Mouse (Mus musculus): ENCODE measurements around the gene Trp53. TPM values are rescaled to one million over a fixed set of nuclear protein-coding genes. Genes with fewer than 3 reads are reported as not detected.

The Trp53 gene
- polyA plus RNA-seq, 1 experiment from 2014 or later: 120 TPM

MicroRNAs within 50 kb of the gene (microRNA counts, 519-probe panel; counts per million panel counts)
- microRNA mmu-miR-467f: 1,344 counts per million, percentile 68 among the panel's probes with 10 or more counts

Small RNAs within 50 kb of the gene (microRNA-seq; reads per million reads assigned to microRNA genes)
- gene Mir467f: not detected

Other genes with a start within 250 kb of the Trp53 start
- gene Rnf227, start 239.9 kb upstream of the Trp53 start, polyA plus RNA-seq (2016; fragmentation: Nextera tagmentation; extraction: Ambion mirVana): 51.3 and 58.6 TPM in 2 replicates
- gene Chd3, start 211.0 kb upstream of the Trp53 start, polyA plus RNA-seq (2016; fragmentation: Nextera tagmentation; extraction: Ambion mirVana): 87.1 and 93.0 TPM in 2 replicates
- gene Naa38, start 184.9 kb upstream of the Trp53 start, polyA plus RNA-seq (2016; fragmentation: Nextera tagmentation; extraction: Ambion mirVana): 105 and 111 TPM in 2 replicates
- gene Cyb5d1, start 184.7 kb upstream of the Trp53 start, polyA plus RNA-seq (2016; fragmentation: Nextera tagmentation; extraction: Ambion mirVana): 48.5 and 49.9 TPM in 2 replicates
- 13.7 TPM in 2 replicates for gene Tmem88, start 182.1 kb upstream of the Trp53 start, polyA plus RNA-seq (2016; fragmentation: Nextera tagmentation; extraction: Ambion mirVana)
- 48.6 and 52.4 TPM in 2 replicates for gene Kdm6b, start 166.7 kb upstream of the Trp53 start, polyA plus RNA-seq (2016; fragmentation: Nextera tagmentation; extraction: Ambion mirVana)
- gene Dnah2, start 31.2 kb upstream of the Trp53 start, polyA plus RNA-seq (2016; fragmentation: Nextera tagmentation; extraction: Ambion mirVana): 1.6 and 1.9 TPM in 2 replicates
- 54.4 and 57.4 TPM in 2 replicates for gene Efnb3, start 20.2 kb upstream of the Trp53 start, polyA plus RNA-seq (2016; fragmentation: Nextera tagmentation; extraction: Ambion mirVana)
- gene Wrap53, start 104 bp upstream of the Trp53 start, polyA plus RNA-seq (2016; fragmentation: Nextera tagmentation; extraction: Ambion mirVana): 32.2 and 32.4 TPM in 2 replicates
- 8.4 and 10.8 TPM in 2 replicates for gene Atp1b2, start 25.6 kb downstream of the Trp53 start, polyA plus RNA-seq (2016; fragmentation: Nextera tagmentation; extraction: Ambion mirVana)
- gene Shbg, start 37.5 kb downstream of the Trp53 start, polyA plus RNA-seq (2016; fragmentation: Nextera tagmentation; extraction: Ambion mirVana): not detected in 2 replicates
- 22.0 and 23.3 TPM in 2 replicates for gene Sat2, start 41.7 kb downstream of the Trp53 start, polyA plus RNA-seq (2016; fragmentation: Nextera tagmentation; extraction: Ambion mirVana)
- gene Fxr2, start 52.6 kb downstream of the Trp53 start, polyA plus RNA-seq (2016; fragmentation: Nextera tagmentation; extraction: Ambion mirVana): 55.8 and 71.5 TPM in 2 replicates
- gene Sox15, start 75.0 kb downstream of the Trp53 start, polyA plus RNA-seq (2016; fragmentation: Nextera tagmentation; extraction: Ambion mirVana): 0.30 TPM in 1 of 2 replicates, not detected in the other
- 81.4 and 82.6 TPM in 2 replicates for gene Mpdu1, start 82.3 kb downstream of the Trp53 start, polyA plus RNA-seq (2016; fragmentation: Nextera tagmentation; extraction: Ambion mirVana)
- 7.7 and 8.0 TPM in 2 replicates for gene Cd68, start 85.8 kb downstream of the Trp53 start, polyA plus RNA-seq (2016; fragmentation: Nextera tagmentation; extraction: Ambion mirVana)
- 598 and 684 TPM in 2 replicates for gene Eif4a1, start 92.1 kb downstream of the Trp53 start, polyA plus RNA-seq (2016; fragmentation: Nextera tagmentation; extraction: Ambion mirVana)
- gene Senp3, start 101.7 kb downstream of the Trp53 start, polyA plus RNA-seq (2016; fragmentation: Nextera tagmentation; extraction: Ambion mirVana): 97.8 and 115 TPM in 2 replicates
- 0.20 TPM in 1 of 2 replicates, not detected in the other for gene Tnfsf13, start 105.4 kb downstream of the Trp53 start, polyA plus RNA-seq (2016; fragmentation: Nextera tagmentation; extraction: Ambion mirVana)
- 1.9 and 2.7 TPM in 2 replicates for gene Tnfsf12, start 115.5 kb downstream of the Trp53 start, polyA plus RNA-seq (2016; fragmentation: Nextera tagmentation; extraction: Ambion mirVana)
- 1.4 TPM in 2 replicates for gene Tnfsfm13, start 115.7 kb downstream of the Trp53 start, polyA plus RNA-seq (2016; fragmentation: Nextera tagmentation; extraction: Ambion mirVana)
- 28.5 and 31.2 TPM in 2 replicates for gene Polr2a, start 178.3 kb downstream of the Trp53 start, polyA plus RNA-seq (2016; fragmentation: Nextera tagmentation; extraction: Ambion mirVana)
- gene Slc35g3, start 181.6 kb downstream of the Trp53 start, polyA plus RNA-seq (2016; fragmentation: Nextera tagmentation; extraction: Ambion mirVana): not detected in 2 replicates
- gene Zbtb4, start 185.6 kb downstream of the Trp53 start, polyA plus RNA-seq (2016; fragmentation: Nextera tagmentation; extraction: Ambion mirVana): 2.3 and 2.4 TPM in 2 replicates
- 5.3 and 5.8 TPM in 2 replicates for gene Chrnb1, start 215.6 kb downstream of the Trp53 start, polyA plus RNA-seq (2016; fragmentation: Nextera tagmentation; extraction: Ambion mirVana)
- 4.1 and 5.6 TPM in 2 replicates for gene Fgf11, start 221.5 kb downstream of the Trp53 start, polyA plus RNA-seq (2016; fragmentation: Nextera tagmentation; extraction: Ambion mirVana)
- 1.1 and 1.7 TPM in 2 replicates for gene Tmem102, start 225.3 kb downstream of the Trp53 start, polyA plus RNA-seq (2016; fragmentation: Nextera tagmentation; extraction: Ambion mirVana)
- not detected in 2 replicates for gene Gm39566, start 234.9 kb downstream of the Trp53 start, polyA plus RNA-seq (2016; fragmentation: Nextera tagmentation; extraction: Ambion mirVana)
- not detected in 2 replicates for gene Spem2, start 238.1 kb downstream of the Trp53 start, polyA plus RNA-seq (2016; fragmentation: Nextera tagmentation; extraction: Ambion mirVana)
- gene Spem1, start 241.8 kb downstream of the Trp53 start, polyA plus RNA-seq (2016; fragmentation: Nextera tagmentation; extraction: Ambion mirVana): 0.52 TPM in 1 of 2 replicates, not detected in the other